Mouse (Mus musculus): Measurements from ENCODE around the gene Dhx37.
"Not testable (repeated sequence)": the region's sequence is repeated elsewhere in the genome, so short reads cannot be mapped to it uniquely, and the experiment has no call there.

The Dhx37 gene

DNA sequence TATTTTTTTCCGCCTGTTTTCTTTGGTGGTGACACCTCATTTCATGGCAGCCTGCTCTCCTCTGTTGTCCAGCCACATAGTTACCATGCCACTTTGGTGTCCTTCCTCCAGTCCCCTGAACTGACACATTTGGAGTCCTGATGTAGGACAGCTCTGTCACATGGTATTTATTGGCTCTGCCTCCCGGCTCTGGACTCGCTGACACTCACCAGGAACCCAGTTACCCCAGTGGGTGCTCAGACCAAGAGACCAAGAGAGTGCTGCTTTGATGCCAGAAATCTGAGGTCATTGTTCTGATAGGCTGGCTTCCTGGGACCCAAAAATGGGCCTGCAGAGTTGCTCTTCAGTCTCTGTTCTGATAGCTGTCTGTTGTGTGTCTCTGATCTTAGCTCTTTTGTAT, 14.1 kb upstream of the Dhx37 start:
- DNase-seq: no peak

DNA sequence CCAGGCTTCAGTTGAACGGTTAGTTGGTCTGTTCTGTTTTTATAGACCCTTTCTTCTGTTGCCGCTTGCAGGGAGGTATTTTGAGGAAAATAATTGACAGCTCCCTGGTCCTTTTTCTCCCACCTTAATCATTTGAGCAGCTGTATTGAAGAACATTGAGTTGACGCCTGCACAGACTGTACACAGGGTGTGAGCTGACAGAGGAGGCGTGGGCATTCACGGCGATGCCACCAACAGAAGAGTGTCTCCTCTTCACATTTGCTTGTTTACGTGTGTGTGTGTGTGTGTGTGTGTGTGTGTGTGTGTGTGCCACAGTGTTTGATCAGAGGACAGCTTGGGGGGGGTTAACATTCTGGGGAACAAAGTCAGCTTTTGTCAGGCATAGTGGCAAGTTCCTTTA, 12.4 kb upstream of the Dhx37 start:
- DNase-seq: no peak

DNA sequence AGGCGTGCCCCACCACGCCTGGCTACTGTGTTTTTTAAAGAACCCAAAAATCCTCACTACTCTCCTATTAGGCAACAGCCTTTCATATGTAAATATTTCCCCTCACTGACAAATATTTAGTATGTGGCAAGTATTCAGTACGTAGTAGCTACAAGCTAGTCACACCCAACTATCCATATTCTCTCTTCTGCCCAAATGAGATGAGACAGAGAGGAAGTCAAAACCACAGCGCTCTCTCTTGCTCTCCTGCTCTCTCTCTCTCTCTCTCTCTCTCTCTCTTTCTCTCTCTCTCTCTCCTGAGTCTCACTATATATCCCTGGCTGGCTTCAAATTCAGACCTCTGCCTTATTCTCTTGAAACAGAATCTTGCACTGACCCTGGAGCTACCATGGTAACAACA, 10.6 kb upstream of the Dhx37 start:
- DNase-seq: no peak

DNA sequence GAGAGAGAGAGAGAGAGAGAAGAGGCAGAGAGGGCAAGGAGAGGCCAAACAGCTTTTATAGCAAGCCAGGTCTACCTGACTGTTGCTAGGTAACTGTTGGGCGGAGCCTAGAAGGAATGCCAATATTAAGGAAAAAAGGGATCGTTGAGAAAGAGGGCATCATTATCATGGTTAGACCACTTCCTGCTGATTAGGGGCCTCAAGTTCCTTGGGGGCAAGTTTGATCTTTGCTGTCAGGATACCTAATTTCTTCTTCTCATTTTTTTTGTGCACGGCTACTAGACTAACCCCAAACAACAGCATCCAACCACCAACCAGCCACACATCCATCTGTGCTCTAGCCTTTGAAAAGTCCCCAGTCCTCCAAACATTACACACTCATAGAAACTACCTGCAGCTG, 10.0 kb upstream of the Dhx37 start:
- no peak for DNase-seq

DNA sequence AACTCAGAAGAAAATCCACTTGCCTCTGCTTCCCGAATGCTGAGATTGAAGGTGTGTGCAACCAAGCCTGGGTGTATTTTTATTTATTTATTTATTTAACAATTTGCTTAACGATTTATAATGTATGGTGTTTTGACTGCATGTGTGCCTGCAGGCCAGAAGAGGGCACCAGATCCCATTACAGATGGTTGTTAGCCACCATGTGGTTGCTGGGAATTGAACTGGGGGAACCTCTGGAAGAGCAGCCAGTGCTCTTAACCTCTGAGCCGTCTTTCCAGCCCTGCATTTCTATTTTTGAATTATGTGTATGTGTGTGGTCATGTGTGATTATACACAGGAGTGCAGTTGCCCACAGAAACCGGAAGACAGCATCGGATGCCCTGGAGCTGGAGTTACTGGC, 9.4 kb upstream of the Dhx37 start:
- no peak for DNase-seq

DNA sequence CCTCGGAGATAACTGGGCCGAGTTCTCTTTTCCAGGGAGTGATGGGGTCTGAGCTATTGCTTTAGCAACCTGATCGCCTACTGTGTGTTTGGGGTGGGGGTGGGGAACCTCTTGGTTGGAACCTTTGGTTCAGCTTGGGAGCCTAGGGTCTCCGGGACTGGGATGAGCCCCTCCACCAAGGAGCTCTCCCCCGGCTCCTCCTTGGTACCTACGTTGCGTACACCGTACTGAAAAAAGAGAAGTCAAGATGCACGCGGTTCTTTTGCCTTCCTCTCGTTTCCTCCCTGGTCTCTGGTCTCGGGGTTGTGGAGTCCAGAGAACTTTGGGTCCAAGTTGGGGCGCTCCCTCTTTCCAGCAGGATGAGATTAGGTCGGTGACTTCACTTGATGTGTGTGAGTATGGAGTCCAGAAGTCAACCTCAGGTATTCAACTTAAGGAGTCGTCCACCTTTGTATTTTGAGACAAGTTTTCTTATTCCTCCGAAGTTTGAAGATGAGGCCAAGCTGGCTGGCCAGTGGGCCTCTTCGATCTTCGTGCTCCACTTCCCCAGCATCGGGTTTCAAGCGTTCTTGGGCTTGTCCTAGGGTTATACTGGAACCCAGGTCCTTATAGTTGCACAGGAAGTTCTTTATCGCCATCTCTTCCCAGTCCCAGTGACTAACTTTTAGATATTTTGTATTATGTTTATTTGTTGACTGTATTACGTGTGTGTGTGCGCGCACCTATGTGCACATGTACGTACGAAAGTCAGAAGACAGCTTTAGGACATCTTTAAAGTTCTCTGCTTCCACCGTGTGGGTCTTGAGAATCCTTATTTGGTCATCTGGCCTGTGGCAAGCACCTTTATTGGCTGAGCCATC, 8.4 kb upstream of the Dhx37 start:
- no peak for DNase-seq

DNA sequence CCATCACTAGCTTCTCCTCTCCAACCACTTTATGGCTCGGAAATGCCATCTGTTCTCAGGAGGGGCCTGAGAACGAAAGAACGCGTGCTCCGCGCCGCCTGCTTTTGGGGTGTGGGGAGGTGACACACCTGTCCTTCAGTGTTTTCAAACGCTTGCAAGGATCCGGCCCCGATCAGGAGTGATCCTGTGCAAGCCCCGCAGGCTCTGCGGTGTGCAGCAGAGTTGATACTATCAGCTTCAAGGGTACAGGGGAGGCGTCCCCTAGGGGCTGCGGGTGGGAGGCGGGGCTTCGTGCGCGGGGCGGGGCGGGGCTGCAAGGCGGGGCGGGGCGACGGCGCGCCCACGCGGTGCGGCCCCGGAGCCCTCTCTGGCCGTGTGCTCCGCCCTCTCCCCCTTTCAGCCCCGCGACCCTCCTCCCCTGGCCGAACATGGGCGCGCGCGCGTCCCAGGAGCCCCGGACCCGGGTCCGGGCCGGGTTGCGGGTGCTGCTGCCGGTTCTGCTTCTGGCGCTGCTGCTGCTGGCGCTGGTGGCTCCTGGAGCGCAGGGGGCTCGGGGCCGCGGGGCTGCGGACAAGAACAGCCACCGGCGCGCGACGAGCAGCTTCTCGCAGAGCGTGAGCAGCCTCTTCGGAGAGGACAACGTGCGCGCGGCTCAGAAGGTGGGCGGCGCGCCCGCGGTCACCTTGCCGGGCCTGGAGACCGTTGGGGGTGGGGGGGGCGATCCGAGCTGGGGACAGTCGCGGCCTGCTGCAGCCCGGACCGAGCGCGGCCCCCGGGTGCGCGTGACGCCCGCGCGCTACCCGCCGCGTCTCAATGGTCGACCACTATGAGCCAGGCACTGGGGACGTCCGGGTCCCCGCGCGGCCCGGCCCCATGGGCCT, 7.6 kb upstream of the Dhx37 start, which contains the start of gene Bri3bp:
Gene Bri3bp (plus strand): TSS at position 335 of the 881 bp plus-strand sequence.
- DNase-seq: peak; percentile 42

DNA sequence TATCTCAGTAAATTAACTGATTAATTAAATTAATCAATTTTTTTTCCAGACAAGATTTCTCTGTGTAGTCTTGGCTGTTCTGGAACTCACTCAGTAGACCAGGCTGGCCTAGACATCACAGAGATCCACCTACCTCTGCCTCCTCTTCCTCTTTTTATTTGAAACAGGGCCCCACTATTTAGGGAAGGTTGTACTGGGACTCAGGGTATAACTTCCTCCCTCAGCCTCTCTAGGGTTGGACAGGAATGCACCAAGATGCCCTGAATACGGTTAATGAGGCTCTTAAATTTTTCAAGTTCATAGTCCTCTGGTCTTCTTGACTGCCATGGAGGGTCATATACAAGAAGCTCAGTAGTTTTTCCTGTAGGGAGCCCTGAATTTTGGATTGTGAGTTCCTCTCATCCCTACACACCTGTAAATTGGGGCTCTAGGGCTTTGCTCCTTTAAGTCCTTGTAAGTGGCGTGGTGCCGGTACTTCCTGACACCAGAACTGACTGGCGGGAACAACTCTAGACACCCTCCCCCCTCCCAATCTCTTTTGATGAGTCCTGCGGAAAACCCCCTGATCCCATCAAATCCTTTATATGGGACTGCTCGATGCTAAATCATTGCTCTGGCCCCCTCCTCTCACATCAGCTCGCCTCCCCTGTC, 6.8 kb upstream of the Dhx37 start:
- no peak for DNase-seq

DNA sequence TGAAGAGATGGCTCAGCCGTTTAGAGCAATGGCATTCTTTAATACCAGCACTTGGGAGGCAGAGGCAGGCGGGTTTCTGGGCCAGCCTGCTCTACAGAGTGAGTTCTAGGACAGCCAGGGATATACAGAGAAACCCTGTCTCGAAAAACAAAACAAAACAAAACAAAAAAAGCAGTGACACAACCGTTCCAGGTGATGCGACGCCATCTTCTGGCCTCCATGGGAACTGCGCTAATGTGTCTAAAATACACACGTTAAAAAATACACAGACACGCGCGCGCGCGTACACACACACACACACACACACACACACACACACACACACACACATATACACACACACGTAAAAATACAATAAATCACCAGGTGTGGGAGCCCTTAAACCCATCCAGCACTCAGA, 426 bp upstream of the Dhx37 start:
- DNase-seq: not testable (repeated sequence)

DNA sequence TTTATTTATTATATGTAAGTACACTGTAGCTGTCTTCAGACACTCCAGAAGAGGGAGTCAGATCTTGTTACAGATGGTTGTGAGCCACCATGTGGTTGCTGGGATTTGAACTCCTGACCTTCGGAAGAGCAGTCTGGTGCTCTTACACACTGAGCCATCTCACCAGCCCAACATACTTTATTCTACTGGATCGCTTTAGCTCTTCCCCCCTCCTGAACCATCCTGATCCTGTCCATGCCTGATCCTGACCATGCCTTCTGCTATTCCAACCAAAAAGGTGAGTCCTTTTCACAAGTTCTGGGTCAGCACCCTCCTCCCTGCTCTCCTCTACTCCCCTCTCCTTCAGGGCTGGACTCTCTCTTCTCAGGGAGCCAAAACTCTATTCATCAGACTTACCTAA, 1.6 kb downstream of the Dhx37 start:
- DNase-seq: not testable (repeated sequence)

DNA sequence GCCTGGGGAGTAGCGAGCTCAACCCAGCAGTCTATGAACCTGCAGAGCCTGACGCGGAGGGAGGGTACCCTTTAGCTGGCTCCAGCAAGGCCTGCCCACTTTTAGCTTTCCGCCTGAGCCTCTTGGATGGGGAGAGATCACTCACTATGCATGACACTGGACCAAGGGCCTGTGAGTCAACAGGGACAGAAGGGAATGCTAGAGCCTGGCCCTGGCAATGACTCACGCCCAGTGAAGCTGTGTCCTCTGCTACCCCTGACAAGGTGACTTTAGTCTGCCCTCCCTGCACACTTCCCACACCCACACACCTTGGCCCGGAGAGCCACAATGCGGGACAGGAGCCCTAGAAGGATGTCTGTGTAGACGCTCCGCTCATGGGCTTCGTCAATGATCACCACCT, 7.6 kb downstream of the Dhx37 start:
- DNase-seq: no peak

DNA sequence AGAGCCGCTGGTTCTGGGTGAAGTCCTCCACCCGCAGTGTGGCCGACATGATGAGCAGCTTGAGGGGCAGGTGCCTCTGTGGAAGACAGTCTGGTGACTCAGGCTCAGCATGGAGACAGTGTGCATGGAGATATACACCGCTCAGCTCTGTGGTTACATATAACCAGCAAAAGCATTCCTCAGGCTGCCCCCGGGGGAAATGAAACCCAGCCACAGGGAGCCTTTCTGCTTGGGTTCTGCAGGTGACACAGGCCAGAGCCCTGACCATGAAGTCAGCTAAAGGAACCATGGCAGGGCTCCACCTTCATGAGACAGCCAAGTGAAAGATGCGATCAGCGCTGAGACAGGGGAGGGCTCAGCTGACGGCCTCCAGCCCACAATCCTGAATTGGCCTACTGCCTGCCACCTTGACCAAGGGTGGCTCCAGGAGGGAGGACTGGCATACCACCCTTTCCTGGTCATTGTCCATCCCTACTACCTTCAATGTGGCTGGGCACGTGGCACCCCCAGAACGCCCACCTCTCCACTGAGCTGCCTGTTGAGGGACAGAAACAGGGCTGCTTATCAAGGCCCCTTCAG, 8.1 kb downstream of the Dhx37 start:
- no peak for DNase-seq

DNA sequence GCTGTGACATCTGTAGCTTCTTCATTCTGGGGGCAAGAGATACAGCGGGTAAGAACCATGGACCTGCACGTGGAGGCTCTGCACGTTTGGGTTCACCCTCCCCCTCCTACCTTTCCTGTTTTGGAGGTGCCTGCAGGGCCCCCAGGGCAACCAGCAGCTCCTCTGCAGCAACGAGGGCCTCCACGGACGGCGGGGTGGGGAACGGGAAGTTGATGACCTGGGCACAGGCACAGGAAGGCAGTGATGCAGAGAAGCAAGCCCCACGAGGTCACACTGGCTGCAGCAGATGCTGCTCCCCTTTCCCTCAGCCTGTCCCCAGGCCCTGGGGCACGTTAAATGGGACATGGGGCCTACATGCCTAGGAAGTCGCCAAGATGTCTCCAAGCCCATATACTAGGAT, 14.8 kb downstream of the Dhx37 start:
- DNase-seq: no peak

DNA sequence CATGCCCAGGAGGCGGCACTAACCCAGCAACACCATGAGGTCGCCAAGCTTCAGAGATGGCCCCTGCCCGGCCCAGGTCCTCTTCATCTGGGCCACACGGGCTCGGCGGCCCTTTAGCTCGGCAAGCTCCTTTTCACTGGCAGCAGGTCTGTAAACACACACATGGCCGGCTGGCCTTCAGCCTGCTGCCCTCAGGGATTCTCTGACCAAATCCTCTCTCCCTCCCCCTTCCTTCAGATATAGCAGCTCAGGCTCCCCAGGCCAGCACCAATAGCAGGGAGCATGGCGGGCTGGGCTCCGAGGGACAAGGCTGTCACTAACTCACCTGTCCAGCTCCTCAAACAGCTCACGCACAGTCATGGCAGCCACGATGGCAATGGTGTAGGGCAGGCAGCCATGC, 15.3 kb downstream of the Dhx37 start:
- no peak for DNase-seq

DNA sequence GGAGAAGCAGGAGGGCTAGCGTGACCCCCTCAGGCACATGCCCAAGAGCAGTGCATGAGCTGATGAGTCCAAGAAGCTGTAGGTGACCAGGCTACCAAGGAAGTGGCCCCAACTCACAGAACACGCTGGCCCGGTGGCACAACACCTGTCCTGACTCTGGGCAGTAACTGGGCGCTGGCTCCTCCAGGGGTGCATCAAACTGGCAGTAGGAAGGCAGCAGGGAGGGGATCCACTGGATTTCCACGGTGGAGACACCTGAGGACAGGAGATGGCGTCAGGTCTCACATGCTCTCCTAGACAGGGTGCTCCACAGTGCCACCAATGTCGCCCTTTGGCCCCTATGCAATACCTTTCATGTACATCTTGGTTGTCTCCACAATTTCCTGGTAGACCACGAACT, 17.7 kb downstream of the Dhx37 start:
- no peak for DNase-seq

DNA sequence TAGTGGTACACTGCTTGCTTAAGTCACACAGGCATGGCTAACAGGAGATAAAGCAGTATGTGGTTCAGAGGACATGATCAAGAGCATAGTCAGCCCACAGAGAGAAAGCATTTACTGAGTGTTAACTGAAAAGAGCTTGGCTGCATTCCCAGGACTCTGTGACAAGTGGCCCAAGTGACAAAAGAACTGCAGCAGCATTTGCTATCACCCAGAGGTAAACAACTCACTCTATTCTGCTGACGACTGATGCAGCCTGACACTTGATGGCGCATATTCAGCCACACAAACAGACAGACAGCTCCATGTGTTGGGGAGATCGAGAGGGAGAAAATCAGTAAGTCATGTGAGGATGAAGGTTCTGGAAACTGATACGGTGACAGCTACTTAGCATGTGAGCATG, 20.2 kb downstream of the Dhx37 start:
- no peak for DNase-seq

DNA sequence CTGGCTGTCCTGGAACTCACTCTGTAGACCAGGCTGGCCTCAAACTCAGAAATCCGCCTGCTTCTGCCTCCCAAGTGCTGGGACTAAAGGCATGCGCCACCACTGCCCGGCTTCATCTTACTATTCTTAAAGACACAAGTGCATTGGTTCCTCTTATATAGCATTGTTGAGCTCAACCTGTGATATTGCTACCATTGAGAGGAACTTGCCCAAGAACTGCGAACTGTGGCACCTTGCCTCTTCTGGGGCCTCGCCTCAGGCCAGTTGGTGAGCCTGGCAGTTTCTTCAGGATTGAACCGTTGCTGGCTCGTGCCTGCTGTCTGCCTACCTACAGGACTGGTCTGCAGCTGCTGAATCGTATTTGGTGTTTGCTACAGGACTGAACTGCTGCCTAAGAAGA, 21.4 kb downstream of the Dhx37 start:
- not testable (repeated sequence) for DNase-seq

DNA sequence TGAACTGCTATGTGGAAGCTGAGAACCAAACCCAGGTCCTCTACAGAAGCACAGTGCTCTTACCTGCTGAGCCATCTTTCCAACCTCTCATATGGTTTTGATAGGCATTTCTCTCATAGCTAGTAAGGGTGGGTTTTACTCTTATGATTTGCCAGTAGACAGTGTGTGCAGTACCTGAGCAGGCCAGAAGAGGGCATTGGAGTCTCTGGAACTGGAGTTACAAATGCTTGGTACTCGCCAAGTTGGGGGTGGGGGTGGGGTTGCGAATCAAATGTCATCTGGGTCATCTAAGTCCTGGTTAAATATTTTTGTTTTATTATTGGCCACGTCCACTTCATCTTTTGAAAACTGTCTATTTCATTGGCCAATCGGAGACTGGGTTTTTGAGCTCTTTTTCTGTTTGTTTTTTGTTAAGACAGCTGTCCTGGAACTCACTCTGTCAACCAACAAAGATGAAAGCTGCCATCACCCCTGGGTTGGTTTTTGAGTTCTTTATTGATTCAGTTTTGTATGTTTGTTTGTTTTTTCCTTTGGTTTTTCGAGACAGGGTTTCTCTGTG, 21.9 kb downstream of the Dhx37 start:
- DNase-seq: peak; percentile 75

DNA sequence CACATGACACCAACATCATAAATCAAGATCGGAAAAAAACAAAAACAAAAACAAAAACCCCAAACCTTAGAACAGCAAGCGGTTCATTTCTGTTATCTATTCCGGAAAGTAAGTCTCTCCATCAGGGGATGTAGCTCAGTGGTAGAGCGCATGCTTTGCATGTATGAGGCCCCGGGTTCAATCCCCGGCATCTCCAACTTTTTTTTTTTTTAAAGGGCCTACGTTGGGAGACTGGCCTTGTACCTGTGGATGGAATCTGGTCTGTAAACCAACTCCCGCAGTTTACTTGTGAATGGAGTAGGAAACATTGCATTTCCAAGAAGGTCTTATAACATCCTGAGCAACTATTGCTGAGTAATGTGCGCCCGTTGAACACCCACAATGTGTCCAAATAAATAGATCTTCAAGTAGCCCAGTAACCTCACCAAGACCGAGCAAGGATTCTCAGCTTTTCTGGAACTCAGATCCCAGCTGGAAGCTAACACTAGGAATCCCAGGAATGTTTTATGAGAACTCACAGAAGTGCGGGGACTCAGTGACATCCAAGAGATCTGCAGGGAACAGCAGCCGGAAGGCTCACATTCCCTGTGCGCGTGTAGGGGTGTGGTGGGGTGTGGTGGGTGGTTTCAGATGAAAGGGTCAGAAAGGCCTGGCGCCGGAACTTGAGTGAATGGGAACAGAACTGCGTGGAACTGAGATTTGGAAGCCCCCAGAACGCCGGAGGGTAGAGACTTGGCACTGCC, 24.4 kb downstream of the Dhx37 start:
- DNase-seq: no peak

DNA sequence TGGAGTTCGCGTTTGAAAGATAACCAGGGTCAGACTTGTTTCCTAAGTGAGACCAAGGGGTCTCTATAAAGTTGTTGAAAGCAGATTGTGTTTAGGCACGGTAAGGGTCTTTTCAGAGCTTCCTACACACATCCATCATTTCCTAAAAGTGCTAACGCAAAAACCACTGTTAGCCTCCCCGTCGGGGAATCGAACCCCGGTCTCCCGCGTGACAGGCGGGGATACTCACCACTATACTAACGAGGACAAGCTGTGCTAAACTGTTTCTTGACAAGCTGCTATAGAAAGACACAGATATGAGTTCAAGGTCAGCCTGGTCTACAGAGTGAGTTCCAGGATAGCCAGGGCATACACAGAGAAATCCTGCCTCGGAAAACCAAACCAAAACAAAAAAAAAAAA, 25.1 kb downstream of the Dhx37 start:
- peak; percentile 85 for DNase-seq

DNA sequence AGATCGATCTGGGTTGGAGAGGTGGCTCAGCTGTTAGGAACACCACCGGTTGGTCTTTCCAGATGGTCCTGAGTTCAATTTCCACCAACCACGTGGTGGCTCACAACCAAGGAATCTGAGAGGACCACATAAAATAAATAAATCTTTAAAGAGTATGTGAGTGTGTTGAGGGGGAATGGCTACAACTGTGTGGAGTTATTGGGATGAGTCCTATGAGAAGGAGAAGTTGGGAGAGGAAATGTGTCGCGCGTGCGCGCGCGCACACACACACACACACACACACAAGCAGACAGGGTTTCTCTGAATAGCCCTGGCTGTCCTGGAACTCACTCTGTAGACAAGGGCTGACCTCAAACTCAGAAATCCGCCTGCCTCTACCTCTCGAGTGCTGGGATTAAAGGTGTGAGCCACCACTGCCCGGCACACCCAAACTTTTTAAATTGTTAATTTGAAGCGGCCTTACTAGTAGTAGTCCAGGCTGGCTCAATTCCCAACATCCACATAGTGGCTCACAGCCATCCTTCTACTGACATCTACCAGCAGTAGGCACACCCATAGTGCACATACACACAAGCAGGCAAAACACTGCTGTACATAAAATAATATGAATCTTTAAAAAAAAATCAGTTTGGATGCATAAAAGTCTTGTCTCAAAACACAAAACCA, 25.9 kb downstream of the Dhx37 start:
- DNase-seq: no peak

Measured in lung, postnatal 14 days (tissue).